Mouse (Mus musculus) liver, embryonic 14.5 days (tissue): Measurements from ENCODE around the gene Cd244a.

Source experiments
- CTCF ChIP-seq: IDR thresholded peaks from 2 replicates; pipeline ENCODE4 v1.5.1; 2016; ENCODE audit warnings: antibody characterized with exemption, low read depth, control low read depth
- EP300 ChIP-seq: IDR thresholded peaks from 2 replicates; pipeline ENCODE4 v1.6.1; 2016; ENCODE audit warnings: antibody characterized with exemption, low read depth

GRCm38 (mm10) chr1:171606656-171607055 lies 47.7 kb downstream of the Cd244a start:
- TF ChIP-seq CTCF (no peak), EP300 (no peak)
